Comparison of ENCODE assay signal across 30 mouse cellular contexts in the genomic region with DNA sequence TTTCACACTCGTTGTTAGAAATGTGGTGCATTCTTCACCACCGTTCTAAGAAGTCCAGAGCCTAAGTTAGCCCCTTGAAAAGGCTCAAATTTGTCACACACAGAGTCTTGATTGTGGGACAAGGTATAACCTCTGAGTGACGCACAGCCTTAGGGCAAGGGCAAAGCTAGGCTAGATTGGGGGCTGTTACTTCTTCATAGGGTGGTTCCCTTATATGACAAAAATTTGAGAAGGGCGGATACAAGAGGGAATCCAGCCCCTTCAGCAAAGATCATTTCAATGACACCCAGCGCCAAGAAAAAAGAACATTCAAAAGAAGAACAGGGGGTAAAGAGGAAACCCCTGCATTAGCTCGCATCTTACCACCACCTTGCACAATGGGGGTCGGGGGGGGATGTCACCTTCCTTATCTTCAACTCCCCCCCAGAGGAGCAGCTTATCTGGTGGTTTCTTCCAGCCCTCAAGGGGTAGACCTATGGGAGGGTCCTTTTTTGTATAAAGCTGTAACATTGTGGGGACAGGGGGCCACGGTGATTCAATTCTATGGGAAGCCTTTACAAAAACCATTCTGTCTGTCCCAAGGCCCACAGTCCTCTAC. TPM values are rescaled to one million over a fixed set of nuclear protein-coding genes. Genes with fewer than 3 reads are reported as not detected.
DNase-seq lines count a peak whose midpoint lies in the region; ATAC-seq lines count a peak whose summit lies in the region.
"Had no signal": no experiment of that assay in that cellular context is flagged by ENCODE, and none has a peak within 500 bp of the region (broad histone marks: within the 10 kb centered on the region; RNA-seq: fewer than 3 reads in every experiment).

No protein-coding gene starts in this region.

- DNase-seq in natural killer cell, adult 2 months (ENCODE audit: low spot score in 2 of 2), result peak; percentile 63 to 81
- peak; percentile 49 for DNase-seq in thymus, postnatal 25 days
- no peak for DNase-seq in kidney, postnatal 10 days
- DNase-seq in urinary bladder, postnatal 14 days (ENCODE audit: low spot score), result no peak
- no peak for DNase-seq in heart, adult 9 months (ENCODE audit: low spot score in 2 of 2)
- DNase-seq: adrenal gland, postnatal 25 days; B cell, adult 2 months; cerebellum, adult 9-10 months; heart, postnatal 10 days; kidney, adult 11 months; layer of hippocampus, adult 9-11 months; lung, postnatal 36 days had no signal

- peak; percentile 74 for ATAC-seq in CD4-positive, CD25-positive, alpha-beta regulatory T cell, adult 4 months
- ATAC-seq in granulocyte monocyte progenitor cell, adult 5-6 weeks (replicated peaks; ENCODE audit: poor library complexity, severe bottlenecking), result peak; percentile 65
- ATAC-seq: forebrain, embryonic 16.5 days; hindbrain, postnatal 0 days; midbrain, embryonic 15.5 days had no signal

RNA-seq across cellular contexts. Expression of gene Prss2, which starts 11.2 kb away (rescaled TPM):
- 1 to 10 TPM; 2.0 to 3.1 TPM for polyA plus RNA-seq in CD4-positive, CD25-positive, alpha-beta regulatory T cell, adult 4 months (2017; shearing (Covaris generic))
- not detected in 2 replicates for total RNA-seq in granulocyte monocyte progenitor cell, adult 5-6 weeks (2014; fragmentation: Nextera tagmentation)
- total RNA-seq in granulocyte monocyte progenitor cell, adult 5-6 weeks (2017), result not detected in 2 replicates
- total RNA-seq: adrenal gland, postnatal 25 days; gastrocnemius, adult 18-20 months; gastrocnemius, postnatal 4 days; heart, postnatal 10 days; hindbrain, postnatal 0 days; left cerebral cortex, adult 18-20 months; left cerebral cortex, postnatal 36 days; megakaryocyte-erythroid progenitor cell, adult 5-6 weeks had no signal
- polyA plus RNA-seq: brain, embryonic 14.5 days; embryonic facial prominence, embryonic 11.5 days; forebrain, embryonic 10.5 days; forebrain, embryonic 16.5 days; heart, embryonic 11.5 days; hindbrain, embryonic 10.5 days; hindbrain, postnatal 0 days; kidney, embryonic 16.5 days; lung, embryonic 15.5 days; midbrain, embryonic 15.5 days; neural tube, embryonic 15.5 days had no signal

Comparison
In these comparisons a context has a peak if more than half of its experiments do, and no peak if none do; other contexts are left out.
1. DNase-seq: peak in natural killer cell, adult 2 months (2 of 2) and thymus, postnatal 25 days (single experiment); none in kidney, postnatal 10 days (single experiment), urinary bladder, postnatal 14 days (single experiment) and heart, adult 9 months (0 of 2).